Mouse (Mus musculus) ovary, adult 18-20 months (tissue): ENCODE measurements around the gene Dnajc5.
"Not testable (repeated sequence)": the region's sequence is repeated elsewhere in the genome, so short reads cannot be mapped to it uniquely, and the experiment has no call there.

Experiments used
- DNase-seq: peaks from one replicate; pipeline ENCODE4 v3.0.0; 2022; ENCODE audit warnings: low spot score, mixed read lengths

Dnajc5 gene

GRCm38 (mm10) chr2:181520118-181520935, at the start of gene Dnajc5:
Gene Dnajc5, plus strand, starts transcription at chr2:181520485.
- DNase-seq: peak; percentile 98

- DNase-seq: no peak
Measured at GRCm38 (mm10) chr2:181471246-181471645, 49.0 kb upstream of the Dnajc5 start.

- DNase-seq: no peak
Measured at GRCm38 (mm10) chr2:181472256-181472827, 47.9 kb upstream of the Dnajc5 start.

- no peak for DNase-seq
Measured at GRCm38 (mm10) chr2:181483120-181483519, 37.2 kb upstream of the Dnajc5 start.

GRCm38 (mm10) chr2:181483562-181484318, 36.5 kb upstream of the Dnajc5 start:
- peak; percentile 43 for DNase-seq

- no peak for DNase-seq
Measured at GRCm38 (mm10) chr2:181484456-181485233, 35.6 kb upstream of the Dnajc5 start.

- DNase-seq: no peak
Measured at GRCm38 (mm10) chr2:181485741-181486140, 34.5 kb upstream of the Dnajc5 start.

- DNase-seq: peak; percentile 82
Measured at GRCm38 (mm10) chr2:181487338-181488277, 32.7 kb upstream of the Dnajc5 start.

GRCm38 (mm10) chr2:181491432-181492205, 28.7 kb upstream of the Dnajc5 start:
- no peak for DNase-seq

- no peak for DNase-seq
Measured at GRCm38 (mm10) chr2:181492206-181492605, 28.1 kb upstream of the Dnajc5 start.

- DNase-seq: no peak
Measured at GRCm38 (mm10) chr2:181493156-181493927, 26.9 kb upstream of the Dnajc5 start, which contains the start of gene Abhd16b. Gene Abhd16b, plus strand, starts transcription at chr2:181493206.

GRCm38 (mm10) chr2:181494266-181494945, 25.9 kb upstream of the Dnajc5 start:
- DNase-seq: no peak

- DNase-seq: not testable (repeated sequence)
Measured at GRCm38 (mm10) chr2:181495845-181496244, 24.4 kb upstream of the Dnajc5 start.

GRCm38 (mm10) chr2:181496281-181496680, 24.0 kb upstream of the Dnajc5 start:
- DNase-seq: peak; percentile 35

GRCm38 (mm10) chr2:181496831-181497547, 23.3 kb upstream of the Dnajc5 start, which contains the start of gene Tpd52l2:
Gene Tpd52l2, plus strand, starts transcription at chr2:181497142.
- DNase-seq: peak; percentile 88

- peak; percentile 51 for DNase-seq
Measured at GRCm38 (mm10) chr2:181497548-181497875, 22.8 kb upstream of the Dnajc5 start.

GRCm38 (mm10) chr2:181498644-181499043, 21.6 kb upstream of the Dnajc5 start:
- no peak for DNase-seq

- DNase-seq: no peak
Measured at GRCm38 (mm10) chr2:181509191-181509590, 11.1 kb upstream of the Dnajc5 start.
